Mouse (Mus musculus): ENCODE measurements around the gene Mettl18. TPM values are rescaled to one million over a fixed set of nuclear protein-coding genes. Genes with fewer than 3 reads are reported as not detected.
A peak's percentile ranks its signal among the peaks of the same experiment; 100 is the strongest.
"Not testable (repeated sequence)": the region's sequence is repeated elsewhere in the genome, so short reads cannot be mapped to it uniquely, and the experiment has no call there.

Gene Mettl18
- 5.5 and 5.9 TPM in 2 replicates for polyA plus RNA-seq (2012; rRNA removed)

GRCm38 (mm10) chr1:163994721-163995608, at the start of gene Mettl18, which contains the start of gene BC055324:
Gene Mettl18, plus strand, starts transcription at chr1:163994889.
Gene BC055324, minus strand, starts transcription at chr1:163994796.
- peak; percentile 74 for DNase-seq (ENCODE audit: low spot score)

- no peak for DNase-seq (ENCODE audit: low spot score)
These were observed 41.3 kb upstream of the Mettl18 start for GRCm38 (mm10) chr1:163953396-163953795.

GRCm38 (mm10) chr1:163958036-163958435, 36.7 kb upstream of the Mettl18 start:
- no peak for DNase-seq (ENCODE audit: low spot score)

DNA sequence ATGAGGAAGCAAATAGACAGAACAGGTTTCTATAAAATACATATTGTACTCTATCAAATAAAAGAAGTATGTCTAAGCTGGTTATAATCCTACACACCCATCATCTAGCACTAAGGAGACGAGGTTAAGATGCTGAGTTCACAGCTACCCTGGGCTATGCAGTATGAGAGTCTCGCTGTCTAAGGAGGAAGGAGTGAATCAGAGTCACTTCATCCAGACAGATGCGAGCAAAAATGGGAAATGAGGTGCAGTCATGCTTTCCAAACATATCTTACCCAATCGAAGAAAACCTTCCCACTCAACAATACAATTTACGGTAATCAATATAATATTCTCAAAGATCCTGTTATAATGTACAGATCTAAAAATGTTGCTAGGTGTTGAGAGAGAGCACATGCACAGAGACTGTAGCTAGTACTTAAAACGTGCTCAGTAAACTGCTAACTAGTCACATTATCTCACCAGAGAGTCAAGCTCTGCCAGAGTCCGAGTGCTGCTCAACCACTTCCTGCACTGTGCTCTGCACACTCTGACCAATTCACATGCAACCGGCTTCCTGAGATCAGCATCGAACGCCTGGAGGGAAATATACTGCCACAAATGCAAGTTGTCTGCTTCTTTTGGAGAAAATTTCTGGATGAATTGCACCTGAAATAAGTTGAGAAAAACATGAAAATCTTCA, 30.5 kb upstream of the Mettl18 start:
- no peak for DNase-seq (ENCODE audit: low spot score)

DNA sequence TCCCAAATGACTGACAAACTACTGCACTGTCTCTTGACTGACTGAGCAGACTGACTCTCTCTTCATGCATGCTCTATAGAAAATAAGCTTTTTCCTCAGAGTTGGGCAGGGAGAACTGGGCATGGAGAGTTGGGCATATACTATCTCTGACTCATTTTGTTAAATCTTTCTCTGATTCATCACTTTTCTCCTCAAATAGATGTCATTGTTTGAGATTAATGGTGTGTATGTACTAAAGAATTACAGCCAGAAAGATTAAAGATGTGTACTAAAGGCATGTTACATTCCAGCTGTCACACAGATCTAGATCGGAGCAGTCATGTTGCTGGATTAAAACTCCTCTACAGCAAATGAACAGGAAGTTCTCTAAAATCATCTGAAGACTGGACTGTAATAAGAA, 20.2 kb upstream of the Mettl18 start:
- DNase-seq (ENCODE audit: low spot score), result no peak

- DNase-seq (ENCODE audit: low spot score), result no peak
These were observed 19.6 kb upstream of the Mettl18 start for GRCm38 (mm10) chr1:163975088-163975487.

DNA sequence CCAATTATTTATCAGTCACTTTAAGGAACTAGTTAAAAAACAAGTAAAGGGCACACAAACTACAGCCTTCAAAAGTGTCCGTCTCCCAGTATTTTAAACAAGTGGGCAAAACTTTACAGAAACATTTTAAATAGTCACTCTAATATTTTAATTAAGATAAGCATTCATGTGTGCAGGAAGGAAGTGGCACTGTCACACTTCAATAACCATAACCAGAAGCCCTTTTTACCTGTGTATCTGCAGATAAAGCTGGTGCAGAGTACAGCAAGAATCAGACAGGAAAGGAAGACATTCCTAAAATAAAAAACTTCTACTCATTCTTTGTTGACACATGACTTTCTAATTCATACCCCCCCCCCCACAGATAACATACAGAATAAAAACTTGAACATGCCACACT, 18.2 kb upstream of the Mettl18 start:
- no peak for DNase-seq (ENCODE audit: low spot score)

DNA sequence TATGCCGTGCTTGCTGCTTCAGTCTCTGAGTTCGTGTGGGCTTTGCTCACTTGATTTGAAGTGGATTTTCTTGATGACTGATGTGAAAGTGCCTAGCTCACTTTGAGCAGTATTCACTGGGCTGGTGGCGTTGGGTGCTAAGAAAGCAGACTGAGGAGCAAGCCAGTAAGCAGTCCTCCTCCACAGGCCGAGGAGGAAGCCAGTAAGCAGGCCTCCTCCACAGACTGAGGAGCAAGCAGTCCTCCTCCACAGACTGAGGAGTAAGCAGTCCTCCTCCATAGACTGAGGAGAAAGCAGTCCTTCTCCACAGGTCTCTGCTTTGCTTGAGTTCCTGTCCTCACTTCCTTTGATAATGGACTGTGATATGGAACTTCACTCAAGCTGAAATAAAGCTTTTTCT, 2.3 kb upstream of the Mettl18 start:
- no peak for DNase-seq (ENCODE audit: low spot score)

GRCm38 (mm10) chr1:163994173-163994720, 442 bp upstream of the Mettl18 start:
- no peak for DNase-seq (ENCODE audit: low spot score)

DNA sequence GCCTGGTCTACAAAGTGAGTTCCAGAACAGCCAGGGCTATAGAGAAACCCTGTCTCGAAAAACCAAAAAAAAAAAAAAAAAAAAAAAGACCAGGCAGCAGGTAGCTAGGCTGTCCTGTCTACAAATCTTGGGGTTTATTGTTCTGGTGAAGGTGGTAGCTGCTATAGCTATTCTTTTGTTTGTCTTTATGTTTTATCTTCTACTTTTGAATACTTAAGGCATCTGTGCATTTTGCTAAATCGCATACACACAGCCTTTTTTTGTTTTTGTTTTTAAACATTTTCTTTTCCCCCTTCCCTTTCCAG, 872 bp downstream of the Mettl18 start:
- DNase-seq (ENCODE audit: low spot score), result no peak

DNA sequence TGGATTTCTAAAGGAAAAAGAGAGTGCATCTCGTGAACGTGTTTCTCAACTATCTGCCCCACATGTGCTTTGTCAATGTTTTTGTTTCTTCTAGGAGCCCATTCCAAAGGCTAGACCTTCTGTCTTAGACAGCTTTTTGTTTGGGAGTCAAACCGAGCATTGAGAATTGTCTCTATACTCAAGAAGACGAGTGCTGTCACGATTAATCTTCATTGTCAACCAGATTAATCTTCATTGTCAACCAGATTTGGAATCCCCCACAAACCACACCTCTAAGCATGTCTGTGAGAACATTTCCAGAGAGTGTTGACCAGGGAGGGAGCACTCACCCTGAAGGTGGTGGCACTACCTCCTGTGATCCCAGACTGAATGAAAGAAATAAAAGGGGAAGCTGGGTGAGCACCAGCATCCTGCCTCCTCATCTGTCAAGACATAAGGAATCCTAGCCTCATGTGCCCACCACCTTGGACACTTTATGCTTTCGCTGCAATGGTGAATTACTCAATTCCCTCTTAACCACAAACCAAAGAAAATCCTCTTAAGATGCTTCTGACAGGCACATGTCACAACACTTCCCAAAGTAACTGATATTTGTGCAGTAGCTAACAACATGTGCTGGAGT, 7.3 kb downstream of the Mettl18 start:
- DNase-seq (ENCODE audit: low spot score), result no peak

DNA sequence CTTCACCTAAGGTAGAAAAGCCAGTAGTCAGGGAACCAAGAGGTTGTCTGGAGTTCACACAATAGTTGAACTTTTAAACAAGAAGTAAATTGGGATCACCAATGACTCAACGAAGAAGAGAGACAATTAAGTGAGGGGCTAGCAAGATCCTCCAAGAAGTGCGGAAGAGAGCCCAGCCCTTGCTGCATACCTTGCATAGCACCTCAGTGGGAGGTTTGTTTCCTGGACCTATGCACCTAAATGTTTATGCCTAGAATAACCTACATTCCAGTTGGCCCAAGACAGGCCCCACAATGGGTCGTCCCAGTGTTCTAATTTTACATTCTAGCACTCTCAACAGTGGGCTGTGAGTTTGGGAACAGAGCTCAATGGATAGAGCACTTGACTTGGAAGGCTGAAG, 9.6 kb downstream of the Mettl18 start:
- DNase-seq (ENCODE audit: low spot score), result no peak

DNA sequence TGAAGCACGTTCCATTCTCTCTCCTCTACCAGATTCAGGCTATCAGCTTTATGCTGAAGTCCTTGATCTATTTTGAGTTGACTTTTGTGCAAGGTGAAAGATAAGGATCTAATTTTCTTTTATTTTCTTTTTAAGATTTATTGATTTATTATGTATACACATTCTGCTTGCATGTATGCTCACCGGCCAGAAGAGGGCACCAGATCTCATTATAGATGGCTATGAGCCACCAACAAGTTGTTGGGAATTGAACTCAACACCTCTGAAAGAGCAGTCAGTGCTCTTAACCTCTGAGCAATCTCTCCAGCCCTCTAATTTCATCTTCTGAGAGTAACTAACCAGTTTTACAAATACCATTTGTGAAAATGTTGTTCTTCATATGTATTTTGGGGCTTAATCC, 14.5 kb downstream of the Mettl18 start:
- DNase-seq (ENCODE audit: low spot score), result no peak

GRCm38 (mm10) chr1:164014616-164015015, 19.9 kb downstream of the Mettl18 start:
- no peak for DNase-seq (ENCODE audit: low spot score)

GRCm38 (mm10) chr1:164018221-164018896, 23.7 kb downstream of the Mettl18 start:
- no peak for DNase-seq (ENCODE audit: low spot score)

DNA sequence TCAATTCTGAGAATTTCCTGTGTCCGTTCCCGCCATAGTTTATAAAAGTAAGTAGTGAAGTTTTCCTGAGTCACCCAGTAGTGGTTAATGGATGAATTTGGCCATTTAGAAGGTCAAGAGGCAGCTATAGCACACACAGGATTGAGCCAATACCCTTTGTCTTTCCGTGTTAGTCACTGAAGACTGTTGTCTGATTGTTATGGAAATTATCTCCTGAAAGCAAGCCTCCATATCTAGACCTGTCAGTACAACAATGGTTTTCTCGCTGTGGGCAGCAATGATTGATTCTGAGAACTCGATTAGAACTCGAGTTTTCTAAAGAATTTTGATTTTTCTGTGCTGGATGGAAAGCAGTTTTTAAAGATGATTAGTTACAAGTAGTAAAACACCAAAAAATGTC, 25.1 kb downstream of the Mettl18 start:
- DNase-seq (ENCODE audit: low spot score), result no peak

DNA sequence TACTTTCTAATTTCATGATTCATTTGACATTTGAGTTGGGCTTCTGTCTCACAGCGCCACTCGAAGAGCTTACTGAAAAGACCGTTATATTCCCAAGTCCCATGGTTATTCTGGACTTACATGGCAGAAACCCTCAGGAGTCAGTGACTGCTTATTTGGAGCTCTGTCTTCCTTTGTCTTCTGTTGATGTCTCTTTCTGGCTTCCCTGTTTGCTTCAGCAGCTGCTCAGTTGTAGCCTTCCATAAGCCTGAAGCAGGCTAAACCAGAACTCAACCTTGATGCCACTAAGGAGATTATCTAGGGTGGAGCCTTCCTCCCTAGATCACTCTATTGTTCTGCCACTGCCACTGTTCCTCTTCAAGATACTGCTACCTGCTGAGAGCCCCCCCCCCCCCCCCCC, 26.1 kb downstream of the Mettl18 start:
- DNase-seq (ENCODE audit: low spot score), result not testable (repeated sequence)

GRCm38 (mm10) chr1:164022106-164022505, 27.4 kb downstream of the Mettl18 start:
- DNase-seq (ENCODE audit: low spot score), result not testable (repeated sequence)

- DNase-seq (ENCODE audit: low spot score), result no peak
These were observed 31.0 kb downstream of the Mettl18 start for GRCm38 (mm10) chr1:164025685-164026084.

GRCm38 (mm10) chr1:164027416-164027815, 32.7 kb downstream of the Mettl18 start:
- DNase-seq (ENCODE audit: low spot score), result no peak

- DNase-seq (ENCODE audit: low spot score), result no peak
These were observed 45.9 kb downstream of the Mettl18 start for GRCm38 (mm10) chr1:164040385-164041135.

Data from urinary bladder, adult 2 months (tissue).